Mouse (Mus musculus) kidney, adult 2 months (tissue): ENCODE data around the gene Arih2. TPM values are rescaled to one million over a fixed set of nuclear protein-coding genes. Genes with fewer than 3 reads are reported as not detected.
"Not testable (repeated sequence)": the region's sequence is repeated elsewhere in the genome, so short reads cannot be mapped to it uniquely, and the experiment has no call there.

ENCODE experiments used
- DNase-seq: peaks from one replicate; pipeline ENCODE4 v3.0.0; 2021
- H3K27ac ChIP-seq: fragments of 200-500 bp; 2 replicates; pipeline ENCODE4 v1.5.1; 2012; ENCODE audit warnings: low read depth, low read length, control low read depth, inconsistent platforms; ENCODE audit not compliant: insufficient read depth
- H3K27me3 ChIP-seq: fragments of 200-500 bp; replicated peaks from 2 replicates; pipeline ENCODE4 v1.6.1; 2012; ENCODE audit warnings: mild to moderate bottlenecking, moderate library complexity, low read length, inconsistent platforms; ENCODE audit not compliant: control insufficient read depth, insufficient read depth
- H3K36me3 ChIP-seq: fragments of 200-500 bp; 2 replicates; pipeline ENCODE4 v1.6.1; 2012; ENCODE audit warnings: mild to moderate bottlenecking, moderate library complexity, low read length, inconsistent platforms; ENCODE audit not compliant: control insufficient read depth, insufficient read depth
- H3K4me1 ChIP-seq: fragments of 200-500 bp; 2 replicates; pipeline ENCODE4 v1.6.1; 2011; ENCODE audit warnings: low read length; ENCODE audit not compliant: control insufficient read depth, insufficient read depth
- H3K4me3 ChIP-seq: fragments of 200-500 bp; 2 replicates; pipeline ENCODE4 v1.5.1; 2011; ENCODE audit warnings: mild to moderate bottlenecking, low read depth, low read length, control low read depth; ENCODE audit not compliant: insufficient read depth
- CTCF ChIP-seq: fragments of 200-500 bp; conservative IDR thresholded peaks from 2 replicates; pipeline ENCODE4 v1.5.1; 2011; ENCODE audit warnings: low read depth, mild to moderate bottlenecking, control low read depth, low read length, moderate library complexity, mixed read lengths; ENCODE audit not compliant: insufficient read depth, insufficient read length
- POLR2A ChIP-seq: fragments of 200-500 bp; IDR thresholded peaks from one replicate; pipeline ENCODE4 v1.6.1; 2011; ENCODE audit warnings: low read depth, low read length, control low read depth
- WGBS: fragments of 180-500 bp; shearing (Covaris S2); methylation state at CpG from one replicate; pipeline ENCODE4 v1.1.7; 2018; 5-methylcytosine and 5-hydroxymethylcytosine counted together
- polyA plus RNA-seq: library from polyadenylated mRNA; depleted of rRNA; stranded (reverse); fragments of >200 nt; gene quantifications from 2 replicates; pipeline ENCODE4 v1.2.3, GENCODE M21; 2012

The Arih2 gene
- polyA plus RNA-seq, 1 experiment: 36.9 TPM

DNA sequence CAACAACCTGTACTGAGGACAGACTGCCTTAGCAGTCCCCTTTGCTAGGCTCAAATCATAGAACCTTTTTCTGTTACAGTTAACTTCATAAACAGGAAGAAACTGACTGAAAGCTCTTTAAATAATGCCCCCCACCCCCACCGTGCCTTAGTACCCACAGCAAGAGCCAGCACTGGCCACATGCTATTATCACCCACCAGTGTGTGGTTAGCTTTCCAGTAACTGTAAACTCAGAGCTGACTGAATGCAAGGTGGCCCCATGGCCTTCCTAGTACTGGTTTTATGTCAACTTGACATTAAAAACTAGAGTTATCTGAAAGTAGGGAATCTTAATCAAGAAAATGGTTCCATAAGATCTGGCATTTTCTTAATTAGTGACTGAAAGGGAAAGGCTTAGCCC lies 18.5 kb downstream of the Arih2 start:
- 74% methylated on average over 1 of the region's 1 CpGs for WGBS
- no peak overlapping the region for H3K27ac ChIP-seq
- peaks cover 4% of the 10 kb centered on the region for H3K36me3 ChIP-seq
- H3K27me3 ChIP-seq: no peaks in the 10 kb centered on the region
- no peak for DNase-seq
- no peak overlapping the region for H3K4me3 ChIP-seq
- TF ChIP-seq POLR2A: no peak
- no peak for TF ChIP-seq CTCF
- H3K4me1 ChIP-seq: no peaks in the 10 kb centered on the region

DNA sequence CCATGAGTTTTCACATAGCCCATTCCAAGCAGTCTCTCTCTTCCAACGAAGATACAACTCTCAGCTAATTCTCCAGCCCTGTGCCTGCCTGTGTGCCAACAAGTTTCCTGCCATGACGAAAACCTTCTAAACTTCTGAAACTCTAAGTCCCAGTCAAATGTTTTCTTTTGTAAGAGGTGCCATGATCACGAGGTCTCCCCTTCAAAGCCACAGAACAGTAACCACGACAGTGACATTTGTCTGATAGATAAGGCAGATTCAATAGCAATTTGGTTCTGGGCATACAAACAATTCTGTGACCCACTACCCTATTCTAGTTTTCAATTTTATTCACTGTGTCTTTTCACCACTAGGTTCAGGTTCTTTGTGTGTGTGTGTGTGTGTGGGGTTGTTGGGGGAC lies 21.0 kb downstream of the Arih2 start:
- TF ChIP-seq POLR2A: no peak
- TF ChIP-seq CTCF: no peak
- DNase-seq: no peak
- no peak overlapping the region for H3K4me3 ChIP-seq
- WGBS: 82% methylated on average over 4 of the region's 4 CpGs
- H3K27ac ChIP-seq: no peak overlapping the region
- H3K4me1 ChIP-seq: no peaks in the 10 kb centered on the region
- peaks cover 4% of the 10 kb centered on the region for H3K36me3 ChIP-seq
- no peaks in the 10 kb centered on the region for H3K27me3 ChIP-seq

DNA sequence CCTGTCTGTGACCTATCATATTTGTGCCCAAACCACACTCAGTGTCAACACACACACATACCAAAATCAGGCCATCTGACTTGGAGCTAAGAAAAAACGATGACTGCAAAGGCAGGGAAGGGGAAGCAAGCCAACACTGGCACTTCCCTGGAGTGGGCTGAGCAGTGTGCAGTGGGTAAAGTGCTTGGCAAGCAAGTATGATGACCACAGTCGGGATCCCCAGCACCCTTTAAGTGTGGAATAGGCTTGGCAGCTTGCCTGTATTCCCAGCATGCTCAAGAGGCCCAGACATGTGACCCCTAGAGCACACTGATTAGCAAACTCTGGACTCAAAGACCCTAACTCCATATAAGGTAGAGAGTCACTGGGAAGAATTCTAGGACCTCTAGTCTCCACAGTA lies 22.7 kb downstream of the Arih2 start:
- Histone ChIP-seq H3K4me3 (no peak overlapping the region), H3K36me3 (peaks cover 4% of the 10 kb centered on the region), H3K4me1 (no peaks in the 10 kb centered on the region), H3K27me3 (no peaks in the 10 kb centered on the region), H3K27ac (no peak overlapping the region)
- WGBS: 32% methylated on average over 2 of the region's 2 CpGs
- TF ChIP-seq POLR2A (no peak), CTCF (no peak)
- peak; percentile 62 for DNase-seq

DNA sequence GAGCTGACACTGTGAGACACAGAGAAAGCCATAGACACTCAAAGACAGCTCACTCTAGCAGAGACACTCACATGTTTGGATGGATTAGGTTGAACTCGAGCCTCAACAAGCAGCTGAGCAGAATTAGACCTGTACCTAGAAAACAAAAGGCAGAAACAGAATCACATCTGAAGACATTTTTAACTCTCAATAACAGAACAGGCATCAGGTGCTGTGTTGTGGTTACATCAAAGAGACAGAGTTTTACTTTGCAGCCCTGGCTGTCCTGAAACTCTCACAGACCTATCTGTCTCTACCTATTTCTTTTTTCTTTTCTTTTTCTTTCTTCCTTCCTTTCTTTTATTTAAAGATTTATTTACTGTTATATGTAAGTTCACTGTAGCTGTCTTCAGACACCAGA lies 31.9 kb downstream of the Arih2 start:
- Histone ChIP-seq H3K27me3 (no peaks in the 10 kb centered on the region), H3K36me3 (peaks cover 11% of the 10 kb centered on the region), H3K27ac (no peak overlapping the region), H3K4me3 (no peak overlapping the region), H3K4me1 (no peaks in the 10 kb centered on the region)
- TF ChIP-seq CTCF (no peak), POLR2A (no peak)
- no peak for DNase-seq
- WGBS: 94% methylated on average over 1 of the region's 1 CpGs

DNA sequence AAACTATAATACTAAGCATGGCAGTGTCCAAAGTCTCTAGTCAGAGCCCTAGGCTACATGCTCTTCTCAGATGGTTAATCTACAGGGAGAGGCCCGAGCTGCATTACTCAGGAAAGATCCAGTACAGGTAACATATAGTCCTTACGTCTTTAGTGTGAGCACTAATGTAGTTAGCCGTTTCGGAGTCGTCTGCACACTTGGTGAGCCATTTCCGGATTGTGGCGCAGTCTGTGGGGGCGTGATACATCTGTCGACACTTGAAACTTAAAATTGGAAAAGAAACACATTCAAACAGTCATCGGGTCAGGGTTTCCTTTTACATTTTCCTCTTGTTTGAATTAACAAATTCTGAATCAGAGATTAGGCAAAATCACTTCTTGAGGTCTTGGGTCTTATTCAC lies 37.7 kb downstream of the Arih2 start:
- Histone ChIP-seq H3K27ac (no peak overlapping the region), H3K36me3 (peaks cover 21% of the 10 kb centered on the region), H3K4me3 (no peak overlapping the region), H3K27me3 (no peaks in the 10 kb centered on the region), H3K4me1 (no peaks in the 10 kb centered on the region)
- WGBS: 83% methylated on average over 10 of the region's 10 CpGs
- TF ChIP-seq POLR2A: no peak
- no peak for TF ChIP-seq CTCF
- no peak for DNase-seq

DNA sequence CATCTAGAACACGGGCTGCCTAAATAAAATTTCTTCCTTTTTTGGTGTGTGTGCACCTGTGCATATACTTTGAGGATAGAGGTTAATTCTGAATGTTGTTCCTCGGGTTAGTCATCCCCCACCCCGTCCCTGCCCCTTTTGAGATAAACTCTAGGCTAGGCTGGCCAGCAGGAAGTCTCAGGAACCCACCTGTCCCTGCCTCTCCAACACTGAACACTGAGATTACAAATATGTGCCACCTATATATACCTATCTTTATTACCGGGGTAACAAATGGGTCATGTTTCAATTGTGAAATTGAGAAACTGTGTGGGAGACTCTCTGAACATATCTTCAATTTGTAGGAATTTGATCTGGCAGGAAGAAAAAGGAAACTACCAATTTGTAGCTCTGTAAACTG lies 40.3 kb downstream of the Arih2 start:
- 91% methylated on average over 4 of the region's 4 CpGs for WGBS
- Histone ChIP-seq H3K36me3 (peaks cover 21% of the 10 kb centered on the region), H3K27me3 (no peaks in the 10 kb centered on the region), H3K27ac (no peak overlapping the region), H3K4me3 (no peak overlapping the region), H3K4me1 (0 out of 2 replicates have a peak, but pooled peaks cover 2% of the 10 kb centered on the region)
- no peak for DNase-seq
- TF ChIP-seq CTCF (no peak), POLR2A (no peak)

DNA sequence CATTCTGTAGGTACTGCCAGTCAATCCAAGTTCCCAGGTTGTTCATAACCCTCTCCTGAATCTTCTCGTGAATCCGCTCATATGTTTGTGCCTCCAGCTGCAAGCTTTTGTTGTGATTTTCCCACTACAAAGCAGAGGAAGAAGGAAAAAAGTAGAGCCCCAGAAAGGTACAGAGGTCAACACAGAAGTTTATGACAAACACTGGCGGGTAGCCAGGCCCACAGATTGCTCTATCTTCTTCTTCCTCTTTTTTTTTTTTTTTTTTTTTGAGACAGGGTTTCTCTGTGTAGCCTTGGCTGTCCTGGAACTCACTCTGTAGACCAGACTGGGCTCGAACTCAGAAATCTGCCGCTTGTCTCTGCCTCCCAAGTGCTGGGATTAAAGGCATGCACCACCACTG lies 41.3 kb downstream of the Arih2 start:
- not testable (repeated sequence) for H3K4me1 ChIP-seq, H3K4me3 ChIP-seq, H3K27me3 ChIP-seq, H3K27ac ChIP-seq
- WGBS: 74% methylated on average over 5 of the region's 5 CpGs
- peaks cover 20% of the 10 kb centered on the region for H3K36me3 ChIP-seq
- peak; percentile 10 for DNase-seq

DNA sequence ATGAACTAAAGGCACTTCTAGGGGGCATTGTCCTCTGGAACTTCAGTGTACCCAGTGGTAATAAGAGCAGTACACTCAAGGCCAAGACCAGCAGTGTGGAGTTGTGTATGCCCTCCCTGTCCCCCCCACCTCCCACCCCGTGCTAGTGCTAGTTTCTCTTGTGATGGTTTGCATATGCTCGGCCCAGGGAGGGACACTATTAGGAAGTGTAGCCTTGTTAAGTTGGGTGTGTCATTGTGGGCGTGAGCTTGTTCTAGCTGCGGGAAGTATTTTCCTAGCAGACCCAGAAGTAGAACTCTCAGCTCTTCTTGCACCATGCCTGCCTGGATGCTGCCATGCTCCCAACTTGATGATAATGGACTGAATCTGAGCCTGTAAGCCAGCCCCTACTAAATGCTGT lies 47.2 kb downstream of the Arih2 start:
- TF ChIP-seq CTCF: no peak
- no peak for TF ChIP-seq POLR2A
- DNase-seq: no peak
- Histone ChIP-seq H3K27ac (no peak overlapping the region), H3K27me3 (no peaks in the 10 kb centered on the region), H3K4me1 (0 out of 2 replicates have a peak, but pooled peaks cover 2% of the 10 kb centered on the region), H3K4me3 (no peak overlapping the region), H3K36me3 (peaks cover 1% of the 10 kb centered on the region)
- WGBS: 61% methylated on average over 4 of the region's 4 CpGs
